Comparison of ENCODE assay signal across 12 mouse cellular contexts in genomic region chr2:22807312-22807711, GRCm38 (mm10). TPM values are rescaled to one million over a fixed set of nuclear protein-coding genes. Genes with fewer than 3 reads are reported as not detected.
DNase-seq lines count a peak whose midpoint lies in the region; ATAC-seq and TF ChIP-seq lines count a peak whose summit lies in the region.
"Had no signal": no experiment of that assay in that cellular context is flagged by ENCODE, and none has a peak within 500 bp of the region (broad histone marks: within the 10 kb centered on the region; RNA-seq: fewer than 3 reads in every experiment).

No protein-coding gene starts in this region.

- H3K36me3 ChIP-seq in liver, embryonic 15.5 days (replicated peaks), result no peaks in the 10 kb centered on the region
- no peaks in the 10 kb centered on the region for H3K36me3 ChIP-seq in kidney, adult 2 months (ENCODE audit: control insufficient read depth, insufficient read depth, low read length)
- no peaks in the 10 kb centered on the region for H3K36me3 ChIP-seq in forebrain, embryonic 11.5 days (ENCODE audit: control insufficient read depth, insufficient read depth, low read length)
- H3K36me3 ChIP-seq: heart, embryonic 15.5 days; lung, embryonic 15.5 days; neural tube, embryonic 12.5 days had no signal

- DNase-seq in 416B (ENCODE audit: low read depth), result peak; percentile 88
- peak; percentile 34 to 55 for DNase-seq in CD8-positive naive resting alpha-beta T cell, adult 2 months (ENCODE audit: low read depth in 2 of 2, low spot score in 2 of 2)
- DNase-seq in skeletal muscle tissue, adult 2 months (ENCODE audit: low read depth, low spot score), result peak; percentile 11
- no peak for DNase-seq in kidney, adult 2 months
- no peak for DNase-seq in forebrain, embryonic 11.5 days (ENCODE audit: low spot score)
- DNase-seq in retina, embryonic 14.5 days (ENCODE audit: low spot score), result no peak
- DNase-seq: adrenal gland, postnatal 14 days; cerebellum, adult 8-10 months had no signal

- H3K27ac ChIP-seq in liver, embryonic 15.5 days (replicated peaks), result peak overlapping the region; percentile 42
- H3K27ac ChIP-seq in kidney, adult 2 months (ENCODE audit: insufficient read depth, low read depth, low read length), result no peak overlapping the region; the same call in 1 of the 2 replicates
- no peak overlapping the region for H3K27ac ChIP-seq in forebrain, embryonic 11.5 days (ENCODE audit: low read depth, low read length)
- H3K27ac ChIP-seq: heart, embryonic 15.5 days; lung, embryonic 15.5 days; neural tube, embryonic 12.5 days had no signal

- H3K9me3 ChIP-seq in liver, embryonic 15.5 days (replicated peaks), result no peaks in the 10 kb centered on the region
- H3K9me3 ChIP-seq in forebrain, embryonic 11.5 days (ENCODE audit: control insufficient read depth, low read length), result no peaks in the 10 kb centered on the region
- H3K9me3 ChIP-seq: heart, embryonic 15.5 days; lung, embryonic 15.5 days; neural tube, embryonic 12.5 days had no signal

- no peaks in the 10 kb centered on the region for H3K27me3 ChIP-seq in liver, embryonic 15.5 days
- no peaks in the 10 kb centered on the region for H3K27me3 ChIP-seq in kidney, adult 2 months (replicated peaks; ENCODE audit: control insufficient read depth, insufficient read depth, low read length)
- no peaks in the 10 kb centered on the region for H3K27me3 ChIP-seq in forebrain, embryonic 11.5 days (ENCODE audit: control insufficient read depth, insufficient read depth, low read length)
- H3K27me3 ChIP-seq: heart, embryonic 15.5 days; lung, embryonic 15.5 days; neural tube, embryonic 12.5 days had no signal

- no peak overlapping the region for H3K9ac ChIP-seq in liver, embryonic 15.5 days
- no peak overlapping the region for H3K9ac ChIP-seq in forebrain, embryonic 11.5 days (ENCODE audit: low read length)
- H3K9ac ChIP-seq: heart, embryonic 15.5 days; lung, embryonic 15.5 days; neural tube, embryonic 12.5 days had no signal

- WGBS in liver, embryonic 15.5 days (ENCODE audit: insufficient replicate concordance), result 14% methylated on average over 1 of the region's 1 CpGs
- WGBS in kidney, adult 2 months, result 15% methylated on average over 1 of the region's 1 CpGs
- WGBS in forebrain, embryonic 11.5 days, result 46% methylated on average over 1 of the region's 1 CpGs

- TF ChIP-seq CTCF in kidney, adult 2 months (conservative IDR thresholded peaks at IDR 0.05; ENCODE audit: insufficient read depth, insufficient read length, low read depth, low read length), result no peak

- no peak; the same call in 1 of the 2 replicates for ATAC-seq in liver, embryonic 15.5 days (ENCODE audit: insufficient read depth)
- ATAC-seq in forebrain, embryonic 11.5 days (replicated peaks; ENCODE audit: low FRiP score), result no peak

- H3K4me1 ChIP-seq in liver, embryonic 15.5 days (replicated peaks), result peaks cover 8% of the 10 kb centered on the region
- H3K4me1 ChIP-seq in kidney, adult 2 months (ENCODE audit: control insufficient read depth, insufficient read depth, low read length), result no peaks in the 10 kb centered on the region
- no peaks in the 10 kb centered on the region for H3K4me1 ChIP-seq in forebrain, embryonic 11.5 days (replicated peaks; ENCODE audit: control insufficient read depth, insufficient read depth, low read length)
- H3K4me1 ChIP-seq: heart, embryonic 15.5 days; lung, embryonic 15.5 days; neural tube, embryonic 12.5 days had no signal

- no peak for TF ChIP-seq POLR2A in kidney, adult 2 months (IDR thresholded peaks at IDR 0.05; ENCODE audit: low read depth, low read length)

- H3K4me2 ChIP-seq in liver, embryonic 15.5 days, result no peak overlapping the region
- H3K4me2 ChIP-seq in forebrain, embryonic 11.5 days (ENCODE audit: low read depth, low read length, severe bottlenecking), result no peak overlapping the region
- H3K4me2 ChIP-seq: heart, embryonic 15.5 days; lung, embryonic 15.5 days; neural tube, embryonic 12.5 days had no signal

- H3K4me3 ChIP-seq in liver, embryonic 15.5 days (replicated peaks), result no peak overlapping the region
- H3K4me3 ChIP-seq in kidney, adult 2 months (ENCODE audit: insufficient read depth, low read depth, low read length), result no peak overlapping the region
- H3K4me3 ChIP-seq in forebrain, embryonic 11.5 days (ENCODE audit: low read depth, low read length), result no peak overlapping the region
- H3K4me3 ChIP-seq: heart, embryonic 15.5 days; lung, embryonic 15.5 days; neural tube, embryonic 12.5 days had no signal

RNA-seq across cellular contexts. Expression of gene Apbb1ip, which starts 33.4 kb away (rescaled TPM):
- polyA plus RNA-seq in liver, embryonic 15.5 days (2015; fragmentation: Nextera tagmentation; extraction: Ambion mirVana), result 12.7 and 13.1 TPM in 2 replicates
- polyA plus RNA-seq in kidney, adult 2 months (2012; rRNA removed), result 0.69 and 2.0 TPM in 2 replicates
- polyA plus RNA-seq in forebrain, embryonic 11.5 days (2014; fragmentation: Nextera tagmentation; extraction: Ambion mirVana), result 0.53 and 0.76 TPM in 2 replicates

Comparison
In these comparisons a context has a peak if more than half of its experiments do, and no peak if none do; other contexts are left out.
1. DNase-seq: peak in 416B (single experiment), CD8-positive naive resting alpha-beta T cell, adult 2 months (2 of 2) and skeletal muscle tissue, adult 2 months (single experiment); none in kidney, adult 2 months (single experiment), forebrain, embryonic 11.5 days (single experiment) and retina, embryonic 14.5 days (single experiment).